Mouse (Mus musculus) skeletal muscle tissue, adult 2 months (tissue): ENCODE measurements around the gene March5.

Experiments
- DNase-seq: peaks from one replicate; pipeline ENCODE4 v3.0.0-alpha.2; 2012; ENCODE audit warnings: low read depth, low spot score

March5 gene

DNA sequence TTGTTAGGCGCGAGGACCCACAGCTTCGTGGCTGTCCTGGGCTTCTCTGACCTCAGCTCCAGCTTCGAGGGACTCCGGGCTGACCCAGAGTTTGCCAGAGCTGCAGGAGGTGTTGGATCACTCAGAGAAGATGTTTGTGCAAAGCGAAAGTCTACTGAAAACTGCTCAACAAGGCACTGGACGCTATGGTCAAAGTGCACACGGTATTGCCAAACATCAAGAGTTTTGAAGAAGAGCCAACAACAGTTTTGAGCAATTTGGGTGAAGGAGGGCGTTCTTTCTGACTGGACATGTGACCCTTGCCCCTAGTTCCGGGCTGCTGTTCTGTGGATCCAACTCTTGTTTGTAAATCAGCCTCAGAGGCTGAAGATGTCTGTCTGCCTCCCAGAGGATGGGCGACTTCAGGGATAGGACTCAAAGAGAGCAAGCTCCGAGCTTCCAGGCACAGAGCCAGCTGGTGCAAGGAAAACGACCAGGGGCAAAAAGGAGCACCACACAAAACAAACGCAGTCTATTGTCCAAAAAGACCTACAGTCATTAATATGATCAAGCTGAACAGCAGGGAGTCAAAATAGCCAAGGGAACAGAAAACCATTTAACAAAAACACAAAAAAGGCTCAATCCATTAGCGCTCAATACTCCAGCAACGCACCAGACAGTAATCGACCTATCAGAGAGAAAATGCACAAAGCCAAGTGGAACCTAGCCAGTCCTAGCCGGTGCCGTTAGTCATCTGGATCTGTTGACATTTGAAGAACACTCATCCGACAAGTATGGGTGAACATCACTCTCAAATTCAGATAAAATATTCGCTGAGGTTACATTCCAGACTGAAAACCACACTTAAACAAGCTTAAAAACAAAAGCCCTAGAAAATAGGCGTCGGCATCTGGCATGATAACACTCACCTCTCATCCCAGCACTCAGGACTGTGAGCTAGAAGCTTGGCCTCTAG, 56.9 kb downstream of the March5 start:
- DNase-seq, result peak; percentile 44

DNA sequence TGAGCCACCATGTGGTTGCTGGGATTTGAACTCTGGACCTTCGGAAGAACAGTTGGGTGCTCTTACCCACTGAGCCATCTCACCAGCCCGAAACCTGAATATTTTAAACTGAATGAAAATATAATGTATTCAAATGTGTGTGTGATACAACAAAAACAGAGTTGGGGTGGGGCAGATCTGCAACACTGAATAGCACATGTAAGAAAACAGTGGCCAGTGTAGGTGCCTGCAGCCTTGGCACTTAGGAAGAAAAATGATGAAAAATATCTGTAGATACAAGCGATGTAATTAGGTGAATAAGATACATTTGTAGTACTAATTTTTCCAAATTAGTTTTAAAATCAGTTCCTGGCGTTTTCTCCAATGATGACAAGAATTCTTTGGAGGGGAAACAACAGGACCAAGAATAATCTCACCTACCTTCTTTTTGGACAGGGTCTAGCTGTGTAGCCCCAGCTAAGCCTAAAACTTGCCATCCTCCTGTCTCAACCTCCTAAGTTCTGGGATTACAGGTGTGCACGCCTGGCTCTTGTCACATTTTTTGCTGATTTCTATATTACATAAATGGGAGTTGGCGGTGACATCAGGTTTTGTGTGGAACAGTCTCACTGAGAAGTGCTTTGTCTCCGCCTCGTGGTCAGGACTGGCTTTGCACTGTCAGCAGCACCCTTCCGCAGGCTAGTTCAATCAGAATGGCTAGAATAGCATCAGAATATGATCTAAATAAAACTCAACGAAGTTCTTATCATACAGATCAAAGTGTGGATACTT, 58.2 kb downstream of the March5 start:
- DNase-seq, result peak; percentile 80

DNA sequence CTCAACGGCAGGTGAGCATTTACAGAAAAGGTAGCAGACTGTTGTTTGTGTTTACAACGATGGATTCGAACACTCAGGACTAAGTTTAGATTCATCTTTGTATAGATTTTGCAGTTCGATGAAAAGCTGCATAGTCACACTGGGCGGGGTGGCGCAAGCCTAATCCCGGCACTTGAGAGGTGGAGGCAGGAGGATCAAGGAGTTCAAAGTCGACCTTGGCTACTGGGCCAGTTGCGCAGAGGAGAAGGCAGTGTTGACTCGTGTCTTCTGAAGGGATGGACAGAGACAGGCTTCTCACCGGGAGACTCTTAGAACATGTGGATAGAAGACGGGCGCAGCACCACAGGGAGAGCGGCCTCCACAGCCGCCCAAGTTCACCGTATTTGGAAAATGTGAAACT, 61.8 kb downstream of the March5 start:
- no peak for DNase-seq
